Mouse (Mus musculus): Measurements from ENCODE around the gene Timm50. TPM values are rescaled to one million over a fixed set of nuclear protein-coding genes. Genes with fewer than 3 reads are reported as not detected.
A peak's percentile ranks its signal among the peaks of the same experiment; 100 is the strongest.

The Timm50 gene
- polyA plus RNA-seq, 2 experiments = 98.1 to 138 TPM

DNA sequence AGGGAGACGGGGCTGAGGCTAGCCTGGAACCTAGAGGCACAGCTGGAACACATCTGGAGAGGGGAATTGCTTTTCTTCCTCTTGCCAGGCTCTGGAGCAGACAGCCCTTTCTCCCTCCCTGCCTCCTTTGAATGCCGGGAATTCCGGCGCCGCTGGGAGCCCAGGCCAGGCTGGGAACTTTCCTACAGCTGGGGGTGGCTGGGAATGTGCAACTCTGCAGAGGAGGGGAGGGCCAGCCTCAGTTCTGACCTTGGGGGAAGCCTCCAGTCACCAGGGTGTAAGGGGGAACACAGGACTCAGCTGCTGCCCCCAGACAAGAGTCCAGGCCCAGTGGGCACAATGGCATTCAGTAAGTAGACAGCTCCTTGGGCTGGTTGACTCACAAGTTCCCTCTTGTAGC lies 45.1 kb upstream of the Timm50 start:
- no peak for TF ChIP-seq POLR2A (IDR thresholded peaks at IDR 0.05; ENCODE audit: borderline replicate concordance, extremely low read depth, insufficient read depth, insufficient read length)
- peak; percentile 65 for DNase-seq (ENCODE audit: low spot score)
- H3K4me3 ChIP-seq (replicated peaks; ENCODE audit: low read length) = no peak overlapping the region
- no peak overlapping the region for H3K9ac ChIP-seq (ENCODE audit: low read depth, low read length, severe bottlenecking)
- H3K36me3 ChIP-seq (ENCODE audit: control insufficient read depth, insufficient read depth, low read length) = peaks cover 66% of the 10 kb centered on the region
- H3K9me3 ChIP-seq (ENCODE audit: control insufficient read depth, low read length) = no peaks in the 10 kb centered on the region
- ATAC-seq (ENCODE audit: low FRiP score, low read depth) = peak; percentile 53
- H3K27ac ChIP-seq (replicated peaks; ENCODE audit: low read depth, low read length) = peak overlapping the region; percentile 49
- H3K4me2 ChIP-seq (replicated peaks; ENCODE audit: low read depth, low read length, severe bottlenecking) = no peak overlapping the region
- no peaks in the 10 kb centered on the region for H3K27me3 ChIP-seq (ENCODE audit: control insufficient read depth, insufficient read depth, low read length)
- WGBS = 0% methylated on average over 5 of the region's 5 CpGs
- H3K4me1 ChIP-seq (ENCODE audit: control insufficient read depth, insufficient read depth, low read length) = peaks cover 8% of the 10 kb centered on the region

DNA sequence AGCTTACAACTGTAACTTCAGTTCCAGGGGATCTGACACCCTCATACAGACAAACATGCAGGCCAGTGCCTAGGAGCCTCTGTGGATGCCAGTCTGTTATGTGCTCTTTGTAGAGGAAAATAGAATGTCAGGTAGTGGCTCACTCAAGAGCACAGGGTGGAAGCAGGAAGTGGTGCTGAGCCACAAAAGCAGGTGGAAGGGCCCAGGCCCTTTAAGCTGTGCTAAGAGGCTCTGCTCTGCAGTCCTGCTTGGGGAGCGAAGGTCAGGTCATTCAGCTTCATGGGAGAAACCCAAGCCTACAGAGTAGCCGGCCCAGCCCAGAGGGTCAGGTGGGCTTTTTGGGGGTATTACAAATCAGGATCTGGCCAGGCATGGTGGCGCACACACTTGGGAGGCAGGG lies 43.3 kb upstream of the Timm50 start:
- H3K27ac ChIP-seq (replicated peaks; ENCODE audit: low read depth, low read length) = no peak overlapping the region
- DNase-seq (ENCODE audit: low spot score) = no peak
- 89% methylated on average over 3 of the region's 3 CpGs for WGBS

DNA sequence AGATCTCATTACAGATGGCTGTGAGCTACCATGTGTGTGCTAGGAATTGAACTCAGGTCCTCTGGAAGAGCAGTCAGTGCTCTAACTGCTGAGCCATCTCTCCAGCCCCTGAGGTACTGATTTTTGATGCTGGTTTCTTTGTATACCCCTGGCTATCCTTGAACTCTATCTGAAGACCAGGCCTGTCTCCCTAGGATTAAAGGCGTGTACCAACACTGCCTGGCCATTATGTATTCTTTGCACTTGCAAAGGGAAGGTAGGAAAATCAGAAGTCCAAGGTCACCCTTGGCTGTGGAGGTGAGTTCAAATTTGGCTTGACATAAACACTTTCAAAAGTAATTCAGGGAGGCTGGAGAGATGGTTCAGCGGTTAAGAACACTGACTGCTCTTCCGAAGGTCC lies 42.7 kb upstream of the Timm50 start:
- DNase-seq (ENCODE audit: low spot score) = no peak
- Histone ChIP-seq H3K4me1 (ENCODE audit: control insufficient read depth, insufficient read depth, low read length) (peaks cover 15% of the 10 kb centered on the region), H3K36me3 (ENCODE audit: control insufficient read depth, insufficient read depth, low read length) (peaks cover 45% of the 10 kb centered on the region), H3K9ac (ENCODE audit: low read depth, low read length, severe bottlenecking) (no peak overlapping the region), H3K27ac (replicated peaks; ENCODE audit: low read depth, low read length) (no peak overlapping the region), H3K27me3 (ENCODE audit: control insufficient read depth, insufficient read depth, low read length) (no peaks in the 10 kb centered on the region), H3K9me3 (ENCODE audit: control insufficient read depth, low read length) (no peaks in the 10 kb centered on the region), H3K4me2 (replicated peaks; ENCODE audit: low read depth, low read length, severe bottlenecking) (no peak overlapping the region), H3K4me3 (replicated peaks; ENCODE audit: low read length) (no peak overlapping the region)
- 93% methylated on average over 3 of the region's 3 CpGs for WGBS
- no peak for ATAC-seq (ENCODE audit: low FRiP score, low read depth)
- no peak for TF ChIP-seq POLR2A (IDR thresholded peaks at IDR 0.05; ENCODE audit: borderline replicate concordance, extremely low read depth, insufficient read depth, insufficient read length)

More for the DNA sequence above, 43.3 kb upstream of the Timm50 start:
- Histone ChIP-seq H3K4me2 (replicated peaks; ENCODE audit: low read depth, low read length, severe bottlenecking) (no peak overlapping the region), H3K9ac (ENCODE audit: low read depth, low read length, severe bottlenecking) (no peak overlapping the region), H3K4me3 (replicated peaks; ENCODE audit: low read length) (no peak overlapping the region), H3K36me3 (ENCODE audit: control insufficient read depth, insufficient read depth, low read length) (peaks cover 52% of the 10 kb centered on the region), H3K27me3 (ENCODE audit: control insufficient read depth, insufficient read depth, low read length) (no peaks in the 10 kb centered on the region), H3K4me1 (ENCODE audit: control insufficient read depth, insufficient read depth, low read length) (peaks cover 12% of the 10 kb centered on the region), H3K9me3 (ENCODE audit: control insufficient read depth, low read length) (no peaks in the 10 kb centered on the region)
- no peak for TF ChIP-seq POLR2A (IDR thresholded peaks at IDR 0.05; ENCODE audit: borderline replicate concordance, extremely low read depth, insufficient read depth, insufficient read length)
- ATAC-seq (ENCODE audit: low FRiP score, low read depth) = no peak

DNA sequence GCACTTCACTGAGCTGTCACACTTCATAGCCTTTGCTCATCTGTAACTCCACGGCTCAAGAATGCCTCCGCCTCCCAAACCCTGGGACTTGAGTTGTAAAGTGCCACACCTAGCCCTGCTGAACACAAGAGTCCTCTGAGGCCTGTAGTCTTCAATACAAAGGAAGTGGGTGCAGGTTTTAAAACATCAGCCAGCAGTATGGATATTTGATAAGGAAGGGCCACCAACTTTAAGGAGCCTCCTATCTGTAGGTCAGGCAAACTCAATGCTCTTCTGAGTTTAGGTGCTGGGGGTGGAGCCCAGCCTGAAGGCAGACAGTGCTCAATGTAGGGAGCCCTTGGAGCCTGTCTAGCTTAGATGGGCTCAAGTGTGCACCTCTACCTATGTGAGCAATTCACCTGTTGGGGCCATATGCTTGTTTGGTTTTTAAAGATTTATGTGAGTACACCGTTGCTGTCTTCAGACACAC lies 42.3 kb upstream of the Timm50 start:
- ATAC-seq (ENCODE audit: low FRiP score, low read depth) (no peak), DNase-seq (ENCODE audit: low spot score) (no peak)
- no peak for TF ChIP-seq POLR2A (IDR thresholded peaks at IDR 0.05; ENCODE audit: borderline replicate concordance, extremely low read depth, insufficient read depth, insufficient read length)
- peaks cover 17% of the 10 kb centered on the region for H3K4me1 ChIP-seq (ENCODE audit: control insufficient read depth, insufficient read depth, low read length)
- H3K9me3 ChIP-seq (ENCODE audit: control insufficient read depth, low read length) = no peaks in the 10 kb centered on the region
- H3K4me2 ChIP-seq (replicated peaks; ENCODE audit: low read depth, low read length, severe bottlenecking) = no peak overlapping the region
- H3K27ac ChIP-seq (replicated peaks; ENCODE audit: low read depth, low read length) = no peak overlapping the region
- peaks cover 41% of the 10 kb centered on the region for H3K36me3 ChIP-seq (ENCODE audit: control insufficient read depth, insufficient read depth, low read length)
- 87% methylated on average over 3 of the region's 3 CpGs for WGBS
- H3K9ac ChIP-seq (ENCODE audit: low read depth, low read length, severe bottlenecking) = no peak overlapping the region
- H3K27me3 ChIP-seq (ENCODE audit: control insufficient read depth, insufficient read depth, low read length) = no peaks in the 10 kb centered on the region
- no peak overlapping the region for H3K4me3 ChIP-seq (replicated peaks; ENCODE audit: low read length)

DNA sequence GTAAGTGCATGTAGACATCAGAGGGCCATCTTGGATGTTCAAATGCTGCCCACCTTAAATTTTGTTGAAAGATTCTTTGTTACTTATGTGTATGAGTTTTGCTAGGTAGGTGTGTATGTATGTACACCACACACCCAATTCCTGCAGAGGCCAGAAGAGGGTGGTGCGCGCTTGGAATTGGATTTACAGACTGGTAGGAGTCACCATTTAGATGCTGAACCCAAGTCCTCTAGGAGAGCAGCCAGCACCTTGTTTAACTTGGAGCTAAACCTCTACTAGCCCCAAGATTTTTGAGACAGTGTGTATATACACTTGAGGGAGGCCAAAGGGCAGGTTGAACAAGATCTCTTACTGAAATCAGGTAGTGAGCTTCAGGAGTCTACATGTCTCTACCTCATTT lies 41.4 kb upstream of the Timm50 start:
- no peaks in the 10 kb centered on the region for H3K9me3 ChIP-seq (ENCODE audit: control insufficient read depth, low read length)
- no peak for ATAC-seq (ENCODE audit: low FRiP score, low read depth)
- H3K4me1 ChIP-seq (ENCODE audit: control insufficient read depth, insufficient read depth, low read length) = peaks cover 17% of the 10 kb centered on the region
- no peaks in the 10 kb centered on the region for H3K27me3 ChIP-seq (ENCODE audit: control insufficient read depth, insufficient read depth, low read length)
- H3K36me3 ChIP-seq (ENCODE audit: control insufficient read depth, insufficient read depth, low read length) = peaks cover 36% of the 10 kb centered on the region
- no peak overlapping the region for H3K4me2 ChIP-seq (replicated peaks; ENCODE audit: low read depth, low read length, severe bottlenecking)
- H3K9ac ChIP-seq (ENCODE audit: low read depth, low read length, severe bottlenecking) = no peak overlapping the region
- no peak for TF ChIP-seq POLR2A (IDR thresholded peaks at IDR 0.05; ENCODE audit: borderline replicate concordance, extremely low read depth, insufficient read depth, insufficient read length)
- DNase-seq (ENCODE audit: low spot score) = no peak
- 100% methylated on average over 2 of the region's 2 CpGs for WGBS
- no peak overlapping the region for H3K27ac ChIP-seq (replicated peaks; ENCODE audit: low read depth, low read length)
- no peak overlapping the region for H3K4me3 ChIP-seq (replicated peaks; ENCODE audit: low read length)
